15 mouse cellular contexts compared by ENCODE assay signal in genomic region chr6:88205937-88206336, GRCm38 (mm10). TPM values are rescaled to one million over a fixed set of nuclear protein-coding genes. Genes with fewer than 3 reads are reported as not detected.
DNase-seq lines count a peak whose midpoint lies in the region.
"Had no signal": no experiment of that assay in that cellular context is flagged by ENCODE, and none has a peak within 500 bp of the region (broad histone marks: within the 10 kb centered on the region; RNA-seq: fewer than 3 reads in every experiment).

No protein-coding gene starts in this region.

- intact Hi-C loops in heart, postnatal 25 days (cut with DNase I): no loop called here
- intact Hi-C loops in left cerebral cortex, postnatal 14 days (cut with DNase I): no loop called here

- peaks cover 6% of the 10 kb centered on the region for H3K4me1 ChIP-seq in brown adipose tissue, adult 24 weeks (ENCODE audit: control insufficient read depth, insufficient read depth, insufficient read length, low read length)

- H3K27ac ChIP-seq in brown adipose tissue, adult 24 weeks (replicated peaks; ENCODE audit: low read depth, low read length): peak overlapping the region; percentile 8; the same call in 1 of the 2 replicates
- H3K27ac ChIP-seq: heart, embryonic 15.5 days; limb, embryonic 13.5 days; lung, embryonic 15.5 days had no signal

- no peak overlapping the region for H3K4me3 ChIP-seq in brown adipose tissue, adult 24 weeks (ENCODE audit: insufficient read depth, low read depth, low read length)
- H3K4me3 ChIP-seq: heart, embryonic 15.5 days; limb, embryonic 13.5 days; lung, embryonic 15.5 days had no signal

- DNase-seq in heart, adult 18-20 months: peak; percentile 57 to 82
- DNase-seq in heart, postnatal 25 days (ENCODE audit: low spot score): no peak
- peak; percentile 59 to 78 for DNase-seq in heart, adult 9 months (ENCODE audit: low spot score in 2 of 2)
- DNase-seq in kidney, postnatal 4 days: peak; percentile 34 to 59
- DNase-seq in retina, embryonic 14.5 days (ENCODE audit: low spot score): no peak
- no peak for DNase-seq in left cerebral cortex, postnatal 14 days (ENCODE audit: low spot score in 2 of 2)
- DNase-seq in urinary bladder, postnatal 10 days (ENCODE audit: low spot score): no peak
- DNase-seq: cerebellum, adult 2 months; forebrain, postnatal 0 days had no signal

RNA-seq across cellular contexts. Expression of gene Gata2, which starts 12.2 kb away (rescaled TPM):
- total RNA-seq in heart, adult 18-20 months (2021): 10 to 100 TPM; 18.1 to 23.4 TPM
- total RNA-seq in heart, postnatal 25 days (2021): 10 to 100 TPM; 17.0 to 19.8 TPM
- polyA plus RNA-seq in brown adipose tissue, adult 24 weeks (2012; ENCODE audit: insufficient read depth, insufficient read length, missing spikeins): 4.7 and 7.0 TPM in 2 replicates
- 1 to 10 TPM; 4.9 to 6.2 TPM for total RNA-seq in left cerebral cortex, postnatal 14 days (2021)

RNA-seq across cellular contexts. Expression of gene Dnajb8, which starts 16.1 kb away (rescaled TPM):
- total RNA-seq in heart, adult 18-20 months (2021): not detected
- not detected for total RNA-seq in heart, postnatal 25 days (2021)
- not detected in 2 replicates for polyA plus RNA-seq in brown adipose tissue, adult 24 weeks (2012; ENCODE audit: insufficient read depth, insufficient read length, missing spikeins)
- not detected for total RNA-seq in left cerebral cortex, postnatal 14 days (2021)
- total RNA-seq: forebrain, postnatal 0 days; layer of hippocampus, postnatal 10 days had no signal
- polyA plus RNA-seq: cerebellum, adult 2 months; forebrain, postnatal 0 days; heart, embryonic 15.5 days; intestine, embryonic 14.5 days; limb, embryonic 13.5 days; lung, embryonic 15.5 days had no signal

Comparison
In these comparisons a context has a peak if more than half of its experiments do, and no peak if none do; other contexts are left out.
1. DNase-seq: peak in heart, adult 18-20 months (2 of 2), heart, adult 9 months (2 of 2) and kidney, postnatal 4 days (2 of 2); none in heart, postnatal 25 days (single experiment), retina, embryonic 14.5 days (single experiment), left cerebral cortex, postnatal 14 days (0 of 2) and urinary bladder, postnatal 10 days (single experiment).